Mouse (Mus musculus) ES-E14 (cell line): ENCODE results near the gene Vps50. TPM values are rescaled to one million over a fixed set of nuclear protein-coding genes. Genes with fewer than 3 reads are reported as not detected.

Experiments
- DNase-seq: peaks from one replicate; pipeline ENCODE4 v3.0.0-alpha.2; 2013; ENCODE audit warnings: low read depth, low spot score
- H3K27ac ChIP-seq: 2 replicates; pipeline ENCODE4 v1.5.1; 2012; ENCODE audit warnings: low read depth, mild to moderate bottlenecking, low read length, moderate library complexity, mixed read lengths; ENCODE audit not compliant: poor library complexity, insufficient read depth, severe bottlenecking
- H3K36me3 ChIP-seq: 2 replicates; pipeline ENCODE4 v1.6.1; 2012; ENCODE audit warnings: mild to moderate bottlenecking, low read length, moderate library complexity, mixed read lengths; ENCODE audit not compliant: control insufficient read depth, poor library complexity, insufficient read depth, severe bottlenecking
- H3K4me1 ChIP-seq, 2 experiments: fragments of 150-350 bp in 1 of 2; sonication (generic) in 1 of 2; 2 replicates each; pipeline ENCODE4 v1.6.1; 2012; ENCODE audit warnings: low read length in 2 of 2, mild to moderate bottlenecking in 1 of 2, mixed read lengths in 1 of 2; ENCODE audit not compliant: control insufficient read depth in 2 of 2, insufficient read depth in 2 of 2, poor library complexity in 1 of 2
- H3K4me3 ChIP-seq, 2 experiments: fragments of 150-350 bp in 1 of 2; sonication (generic) in 1 of 2; 2 replicates each; pipeline ENCODE4 v1.5.1; 2012; ENCODE audit warnings: low read length in 2 of 2, low read depth in 1 of 2, mild to moderate bottlenecking in 1 of 2, mixed read lengths in 1 of 2; ENCODE audit not compliant: insufficient read depth in 1 of 2, poor library complexity in 1 of 2, severe bottlenecking in 1 of 2
- H3K9ac ChIP-seq: 2 replicates; pipeline ENCODE4 v1.6.1; 2012; ENCODE audit warnings: low read depth, mild to moderate bottlenecking, low read length, mixed read lengths; ENCODE audit not compliant: poor library complexity, insufficient read depth, severe bottlenecking
- H3K9me3 ChIP-seq: fragments of 150-350 bp; sonication (generic); 2 replicates; pipeline ENCODE4 v1.6.1; 2012; ENCODE audit warnings: low read depth, mild to moderate bottlenecking, low read length; ENCODE audit not compliant: control insufficient read depth, insufficient read depth
- CHD2 ChIP-seq: IDR thresholded peaks from 2 replicates; pipeline ENCODE4 v1.6.1; 2014; ENCODE audit warnings: mild to moderate bottlenecking, low read depth, low read length, inconsistent platforms
- HCFC1 ChIP-seq: IDR thresholded peaks from 2 replicates; pipeline ENCODE4 v1.6.1; 2012; ENCODE audit warnings: low read length, inconsistent platforms, borderline replicate concordance; ENCODE audit not compliant: insufficient read depth
- MAFK ChIP-seq: IDR thresholded peaks from 2 replicates; pipeline ENCODE4 v1.6.1; 2014; ENCODE audit warnings: mild to moderate bottlenecking, low read depth, low read length, inconsistent platforms; ENCODE audit not compliant: insufficient read depth
- ZC3H11A ChIP-seq: IDR thresholded peaks from 2 replicates; pipeline ENCODE4 v1.6.1; 2012; ENCODE audit warnings: low read depth, mild to moderate bottlenecking, inconsistent platforms, low read length, borderline replicate concordance
- ZNF384 ChIP-seq: IDR thresholded peaks from 2 replicates; pipeline ENCODE4 v1.6.1; 2012; ENCODE audit warnings: low read depth, low read length, inconsistent platforms
- in situ Hi-C, 2 experiments: fragments of 600-800 bp; cut with MboI; formaldehyde crosslinking; loops; one replicate each; pipeline ENCODE4 v1.15.1; 2025; ENCODE audit warnings: low sequenced_read_pairs in 2 of 2, inconsistent platforms in 1 of 2; ENCODE audit not compliant: unreplicated experiment in 2 of 2
- total RNA-seq: library from RNA; depleted of rRNA; stranded (reverse); fragments of 300-350 nt; gene quantifications from 2 replicates; pipeline ENCODE4 v1.2.3, GENCODE M21; 2012

Vps50 gene
- total RNA-seq, 1 experiment: 39.1 TPM

DNA sequence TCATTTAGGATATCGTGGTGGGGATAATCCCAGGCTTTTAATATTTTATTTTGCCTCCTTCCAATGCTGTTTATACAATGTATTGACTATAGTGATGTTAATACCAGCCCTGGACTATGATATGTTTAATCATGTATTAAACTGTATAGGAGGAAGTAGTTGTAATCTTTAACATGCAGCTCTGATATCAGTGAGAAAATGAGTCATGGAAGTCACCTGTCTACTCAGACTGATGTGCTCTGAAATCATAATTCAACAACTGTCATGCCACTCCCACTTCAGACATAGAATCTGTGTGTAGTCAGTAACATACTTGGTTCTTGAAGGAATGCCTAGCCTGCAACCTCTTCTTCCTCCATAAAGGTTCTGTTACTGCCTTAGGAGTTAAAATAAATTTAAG is 29.6 kb upstream of the Vps50 start:
- no peaks in the 10 kb centered on the region for H3K36me3 ChIP-seq
- TF ChIP-seq ZC3H11A (no peak), ZNF384 (no peak), CHD2 (no peak), MAFK (no peak), HCFC1 (no peak)
- no peaks in the 10 kb centered on the region for H3K4me1 ChIP-seq
- in situ Hi-C loops: no loop called here
- H3K4me3 ChIP-seq: no peak overlapping the region
- DNase-seq: no peak
- H3K9ac ChIP-seq: no peak overlapping the region
- no peaks in the 10 kb centered on the region for H3K9me3 ChIP-seq
- no peak overlapping the region for H3K27ac ChIP-seq

DNA sequence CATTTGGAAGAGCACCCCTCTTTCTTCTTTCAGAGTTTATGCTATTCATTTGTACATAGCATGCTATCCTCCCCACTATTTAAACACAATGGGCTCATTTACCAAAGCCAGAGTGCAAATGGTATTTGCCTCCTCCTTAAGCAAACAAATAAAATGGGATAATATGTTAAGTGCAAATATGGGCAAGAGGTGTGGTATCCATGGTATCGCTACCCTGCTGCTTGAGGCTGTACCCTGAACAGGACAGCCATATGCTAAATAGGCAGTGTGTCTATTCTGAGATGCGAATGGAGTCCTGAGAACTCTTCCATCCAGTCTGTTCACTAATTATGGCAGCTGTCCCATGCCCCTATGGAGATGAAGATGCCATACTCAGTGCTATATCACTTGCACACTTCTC is 27.5 kb upstream of the Vps50 start:
- no peak for DNase-seq
- H3K4me1 ChIP-seq: no peaks in the 10 kb centered on the region
- in situ Hi-C loops: no loop called here

DNA sequence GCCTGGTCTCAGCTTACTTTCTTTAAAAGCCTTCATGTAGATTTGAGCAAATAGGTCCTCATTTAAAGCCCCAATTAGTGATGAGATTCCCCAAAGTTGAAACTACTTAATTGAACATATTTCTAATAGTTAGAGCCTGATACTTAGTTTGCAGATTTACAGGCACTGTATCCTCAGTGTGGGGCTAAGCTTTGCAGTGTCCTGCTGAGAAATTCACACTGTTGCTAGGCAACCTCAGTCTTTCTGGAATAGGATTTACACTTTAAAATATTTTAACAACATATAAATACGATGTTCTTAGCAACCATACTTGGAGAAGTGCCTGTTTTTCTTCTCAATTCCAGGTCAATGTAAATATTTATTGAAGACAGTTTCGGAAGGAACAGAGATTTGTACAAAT is 21.9 kb upstream of the Vps50 start:
- H3K27ac ChIP-seq: no peak overlapping the region
- H3K36me3 ChIP-seq: no peaks in the 10 kb centered on the region
- TF ChIP-seq MAFK (no peak), ZC3H11A (no peak), CHD2 (no peak), HCFC1 (no peak), ZNF384 (no peak)
- no peaks in the 10 kb centered on the region for H3K4me1 ChIP-seq
- no peaks in the 10 kb centered on the region for H3K9me3 ChIP-seq
- in situ Hi-C loops: no loop called here
- no peak overlapping the region for H3K4me3 ChIP-seq
- no peak for DNase-seq
- no peak overlapping the region for H3K9ac ChIP-seq

More for the DNA sequence above, 27.5 kb upstream of the Vps50 start:
- TF ChIP-seq HCFC1 (no peak), CHD2 (no peak), ZC3H11A (no peak), MAFK (no peak), ZNF384 (no peak)
- Histone ChIP-seq H3K9ac (no peak overlapping the region), H3K9me3 (no peaks in the 10 kb centered on the region), H3K27ac (no peak overlapping the region), H3K4me3 (no peak overlapping the region), H3K36me3 (no peaks in the 10 kb centered on the region)

DNA sequence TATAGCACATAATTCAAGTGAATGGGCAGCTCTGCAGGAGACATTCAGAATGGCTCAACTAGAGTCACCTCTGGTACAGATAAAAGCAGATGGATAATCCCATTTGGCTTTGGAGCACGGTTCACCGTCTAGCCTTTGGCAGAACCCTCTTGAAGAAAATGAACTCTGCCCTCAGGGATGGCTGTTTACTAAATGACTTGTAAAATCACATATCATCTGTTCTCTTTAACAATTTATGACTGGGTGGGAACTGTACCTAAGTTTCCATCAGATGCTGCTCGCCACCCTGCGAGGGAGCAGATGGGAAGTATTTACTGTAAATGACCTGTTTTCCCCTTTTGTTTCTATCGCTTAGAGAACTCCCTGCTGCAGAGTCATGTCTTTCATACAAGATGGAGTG is 18.3 kb upstream of the Vps50 start:
- DNase-seq: no peak

DNA sequence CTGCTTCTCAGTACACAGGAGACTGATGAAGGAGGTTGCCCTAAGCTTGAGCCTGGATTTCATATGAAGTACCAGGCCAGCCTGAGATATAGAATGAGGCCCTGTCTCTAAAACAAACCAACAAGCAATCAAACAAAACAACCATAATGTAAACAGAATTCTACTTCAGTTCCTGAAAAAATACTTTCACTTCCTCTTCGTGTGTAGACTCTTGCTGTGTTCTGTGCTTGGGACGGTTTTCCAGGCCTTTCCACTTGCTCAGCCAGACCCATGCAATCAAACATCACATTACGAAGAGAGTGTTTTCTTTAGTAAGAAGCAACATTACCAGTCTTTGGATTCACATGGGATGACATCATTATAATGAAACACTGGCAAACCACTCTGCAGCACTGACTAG is 16.5 kb upstream of the Vps50 start:
- Histone ChIP-seq H3K4me3 (no peak overlapping the region), H3K4me1 (no peaks in the 10 kb centered on the region), H3K9ac (no peak overlapping the region), H3K36me3 (no peaks in the 10 kb centered on the region), H3K9me3 (no peaks in the 10 kb centered on the region), H3K27ac (no peak overlapping the region)
- no peak for TF ChIP-seq ZNF384
- no peak for TF ChIP-seq MAFK
- no peak for TF ChIP-seq HCFC1
- TF ChIP-seq CHD2: no peak
- no peak for TF ChIP-seq ZC3H11A
- DNase-seq: no peak
- in situ Hi-C loops: no loop called here

More for the DNA sequence above, 18.3 kb upstream of the Vps50 start:
- Histone ChIP-seq H3K27ac (no peak overlapping the region), H3K9ac (no peak overlapping the region), H3K4me1 (no peaks in the 10 kb centered on the region), H3K4me3 (no peak overlapping the region), H3K9me3 (no peaks in the 10 kb centered on the region), H3K36me3 (no peaks in the 10 kb centered on the region)
- in situ Hi-C loops: no loop called here
- TF ChIP-seq CHD2 (no peak), HCFC1 (no peak), MAFK (no peak), ZC3H11A (no peak)
